Mouse (Mus musculus) neural tube, embryonic 14.5 days (tissue): ENCODE results near the gene Actr6. TPM values are rescaled to one million over a fixed set of nuclear protein-coding genes. Genes with fewer than 3 reads are reported as not detected.

Experiments used
- ATAC-seq: fragments of 200-750 bp; cut with Nextera tagmentation; 2 replicates; pipeline ENCODE4 v1.8.0; 2017; ENCODE audit warnings: low read depth, mild to moderate bottlenecking, moderate TSS enrichment, moderate library complexity
- H3K27ac ChIP-seq: fragments of 300-500 bp; sonication (generic); 2 replicates; pipeline ENCODE4 v1.5.1; 2014; ENCODE audit warnings: low read depth, mild to moderate bottlenecking, control low read depth, low read length, moderate library complexity, mixed read lengths
- H3K27me3 ChIP-seq: fragments of 300-500 bp; sonication (generic); 2 replicates; pipeline ENCODE4 v1.6.1; 2014; ENCODE audit warnings: low read length; ENCODE audit not compliant: control insufficient read depth, insufficient read depth
- H3K36me3 ChIP-seq: fragments of 300-500 bp; sonication (generic); 2 replicates; pipeline ENCODE4 v1.6.1; 2014; ENCODE audit warnings: low read length, mixed read lengths; ENCODE audit not compliant: control insufficient read depth, insufficient read depth
- H3K4me1 ChIP-seq: fragments of 300-500 bp; sonication (generic); 2 replicates; pipeline ENCODE4 v1.6.1; 2014; ENCODE audit warnings: low read length; ENCODE audit not compliant: control insufficient read depth, insufficient read depth
- H3K4me2 ChIP-seq: fragments of 300-500 bp; sonication (generic); 2 replicates; pipeline ENCODE4 v1.6.1; 2014; ENCODE audit warnings: mild to moderate bottlenecking, low read depth, low read length, control low read depth
- H3K4me3 ChIP-seq: fragments of 300-500 bp; sonication (generic); 2 replicates; pipeline ENCODE4 v1.5.1; 2014; ENCODE audit warnings: low read depth, low read length, control low read depth, mixed read lengths
- H3K9ac ChIP-seq: fragments of 300-500 bp; sonication (generic); replicated peaks from 2 replicates; pipeline ENCODE4 v1.6.1; 2014; ENCODE audit warnings: low read depth, mild to moderate bottlenecking, control low read depth, low read length, mixed read lengths
- H3K9me3 ChIP-seq: fragments of 300-500 bp; sonication (generic); 2 replicates; pipeline ENCODE4 v1.6.1; 2016; ENCODE audit warnings: low read length; ENCODE audit not compliant: control insufficient read depth
- WGBS: fragments of 180-500 bp; shearing (Covaris S2); extraction: QIAGEN DNeasy Blood & Tissue Kit; methylation state at CpG from one replicate; pipeline ENCODE4 v1.1.7; 2014; 5-methylcytosine and 5-hydroxymethylcytosine counted together
- polyA plus RNA-seq: library from polyadenylated mRNA; unstranded; fragments of >200 nt; fragmentation: Nextera tagmentation; extraction: Ambion mirVana; gene quantifications from 2 replicates; pipeline ENCODE4 v1.2.1, GENCODE M21; 2014

Actr6 gene
- 62.3 and 74.7 TPM in 2 replicates for polyA plus RNA-seq

DNA sequence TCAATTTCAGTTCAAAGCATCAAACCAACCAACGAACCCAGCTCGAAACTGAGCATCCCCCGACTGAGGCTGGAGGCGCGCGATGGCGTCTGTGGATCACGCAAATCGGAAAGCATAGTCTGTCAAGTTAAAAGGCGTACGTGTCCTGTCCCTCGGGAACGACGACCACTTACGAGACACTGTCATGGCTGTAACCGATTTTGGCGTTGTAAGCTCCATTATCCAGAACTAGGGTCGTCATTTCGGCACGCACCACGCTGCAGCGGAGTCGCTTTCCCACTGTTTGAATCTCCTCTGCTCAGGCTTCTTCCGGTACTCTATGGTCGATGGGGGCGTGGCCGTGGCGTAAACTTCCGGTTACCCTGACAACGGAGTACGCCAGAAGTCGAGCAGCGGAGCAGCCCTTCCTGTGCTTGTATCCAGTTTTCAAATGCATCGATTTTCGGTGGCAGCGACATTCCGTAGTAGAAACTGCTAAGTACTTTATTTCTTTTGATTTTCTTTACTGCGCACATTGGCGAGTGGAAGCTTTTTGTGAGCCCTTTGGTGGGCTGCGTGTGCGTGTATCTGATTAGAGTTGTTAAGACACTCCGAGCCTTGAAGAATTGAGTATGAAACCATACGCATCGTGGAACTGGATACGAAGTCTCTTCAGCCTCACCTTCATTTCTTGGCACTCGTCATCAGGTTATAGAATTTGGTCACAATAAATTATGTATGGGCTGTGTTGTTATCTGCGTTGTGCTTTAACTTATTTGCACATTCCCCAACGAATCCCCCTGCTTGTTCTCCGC is at the start of gene Actr6:
Gene Actr6 (minus strand): TSS at position 295 of the 794 bp plus-strand sequence.
- no peaks in the 10 kb centered on the region for H3K9me3 ChIP-seq
- H3K36me3 ChIP-seq: 0 out of 2 replicates have a peak, but pooled peaks cover 5% of the 10 kb centered on the region
- no peaks in the 10 kb centered on the region for H3K27me3 ChIP-seq
- 1% methylated on average over 49 of the region's 49 CpGs for WGBS
- peak within 1 kb of the TSS; percentile 52 for H3K9ac ChIP-seq
- H3K27ac ChIP-seq: peak within 1 kb of the TSS; percentile 73
- peak within 1 kb of the TSS; percentile 63 for H3K4me3 ChIP-seq
- H3K4me2 ChIP-seq: peak within 1 kb of the TSS; percentile 78
- ATAC-seq: peak; percentile 100
- peaks cover 8% of the 10 kb centered on the region; the same call in 1 of the 2 replicates for H3K4me1 ChIP-seq

DNA sequence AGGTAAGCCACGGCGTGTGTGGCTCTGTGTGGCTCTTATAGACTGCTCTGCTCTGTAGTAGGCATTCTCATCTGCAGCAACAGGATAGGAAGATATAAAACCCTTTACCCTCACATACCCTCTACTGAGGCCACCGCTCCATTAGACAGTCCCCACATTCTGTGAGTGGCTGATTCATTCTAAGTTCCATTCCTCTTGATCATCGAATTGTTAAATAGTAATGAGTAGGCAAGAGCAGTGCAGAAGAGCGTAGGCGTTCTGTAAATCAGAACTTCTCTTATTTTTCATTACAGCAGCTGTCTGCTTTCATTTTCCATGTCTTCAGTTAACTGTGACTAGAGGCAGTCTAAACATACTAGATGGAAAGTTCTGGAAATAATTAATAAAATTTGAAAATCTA is 43.9 kb upstream of the Actr6 start:
- no peak for ATAC-seq
- no peak overlapping the region for H3K27ac ChIP-seq
- H3K4me1 ChIP-seq: no peaks in the 10 kb centered on the region
- H3K27me3 ChIP-seq: no peaks in the 10 kb centered on the region
- no peaks in the 10 kb centered on the region for H3K9me3 ChIP-seq
- H3K9ac ChIP-seq: no peak overlapping the region
- H3K36me3 ChIP-seq: no peaks in the 10 kb centered on the region; the same call in 1 of the 2 replicates
- H3K4me2 ChIP-seq: no peak overlapping the region
- 92% methylated on average over 6 of the region's 6 CpGs for WGBS
- no peak overlapping the region for H3K4me3 ChIP-seq

DNA sequence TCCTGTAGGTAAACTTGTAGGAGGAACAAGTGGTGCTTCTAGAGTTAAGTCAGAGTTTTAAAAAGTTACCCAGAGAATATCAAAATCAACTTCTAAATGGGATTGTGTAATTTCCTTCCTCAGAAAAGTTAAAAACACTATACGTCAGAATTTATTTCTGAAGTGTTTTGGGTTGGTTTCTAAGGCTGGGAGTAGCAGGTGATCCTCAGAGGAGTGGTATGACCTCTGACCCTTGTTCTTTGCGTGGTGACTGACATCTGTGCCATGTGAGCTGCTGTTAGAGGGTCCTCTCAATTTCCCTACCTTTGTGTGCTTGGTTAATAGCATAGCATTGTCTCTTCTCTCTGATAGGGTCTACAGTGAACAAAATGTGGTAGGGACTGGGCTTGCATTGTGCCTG is 39.8 kb upstream of the Actr6 start:
- no peak overlapping the region for H3K9ac ChIP-seq
- H3K4me3 ChIP-seq: no peak overlapping the region
- H3K27me3 ChIP-seq: no peaks in the 10 kb centered on the region
- no peaks in the 10 kb centered on the region; the same call in 1 of the 2 replicates for H3K36me3 ChIP-seq
- H3K4me2 ChIP-seq: no peak overlapping the region
- no peaks in the 10 kb centered on the region for H3K4me1 ChIP-seq
- 58% methylated on average over 2 of the region's 2 CpGs for WGBS
- no peak for ATAC-seq
- no peak overlapping the region for H3K27ac ChIP-seq
- no peaks in the 10 kb centered on the region for H3K9me3 ChIP-seq

DNA sequence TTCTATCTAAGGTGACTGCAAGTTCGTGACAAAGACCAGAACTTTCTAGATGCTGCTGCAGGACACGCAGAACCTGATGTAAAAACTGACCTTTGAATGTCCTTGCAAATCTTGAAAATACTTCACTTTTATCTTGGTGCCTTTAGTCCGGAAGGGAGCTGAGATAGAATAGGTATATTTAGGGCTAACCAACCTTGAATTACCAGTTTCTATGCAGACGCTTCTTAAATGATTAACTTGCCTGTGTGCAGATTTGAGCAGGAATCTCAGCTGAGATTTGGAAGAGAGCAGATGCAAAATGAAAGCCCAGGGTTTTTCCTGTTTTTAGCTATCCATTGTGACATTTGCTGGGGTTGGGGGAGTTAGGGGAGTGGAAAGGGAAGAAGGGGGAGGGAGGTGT is 37.0 kb upstream of the Actr6 start:
- Histone ChIP-seq H3K4me3 (no peak overlapping the region), H3K36me3 (no peaks in the 10 kb centered on the region), H3K4me1 (no peaks in the 10 kb centered on the region), H3K27ac (no peak overlapping the region), H3K27me3 (no peaks in the 10 kb centered on the region), H3K4me2 (no peak overlapping the region), H3K9ac (no peak overlapping the region), H3K9me3 (no peaks in the 10 kb centered on the region)
- ATAC-seq: no peak
- 90% methylated on average over 4 of the region's 4 CpGs for WGBS

DNA sequence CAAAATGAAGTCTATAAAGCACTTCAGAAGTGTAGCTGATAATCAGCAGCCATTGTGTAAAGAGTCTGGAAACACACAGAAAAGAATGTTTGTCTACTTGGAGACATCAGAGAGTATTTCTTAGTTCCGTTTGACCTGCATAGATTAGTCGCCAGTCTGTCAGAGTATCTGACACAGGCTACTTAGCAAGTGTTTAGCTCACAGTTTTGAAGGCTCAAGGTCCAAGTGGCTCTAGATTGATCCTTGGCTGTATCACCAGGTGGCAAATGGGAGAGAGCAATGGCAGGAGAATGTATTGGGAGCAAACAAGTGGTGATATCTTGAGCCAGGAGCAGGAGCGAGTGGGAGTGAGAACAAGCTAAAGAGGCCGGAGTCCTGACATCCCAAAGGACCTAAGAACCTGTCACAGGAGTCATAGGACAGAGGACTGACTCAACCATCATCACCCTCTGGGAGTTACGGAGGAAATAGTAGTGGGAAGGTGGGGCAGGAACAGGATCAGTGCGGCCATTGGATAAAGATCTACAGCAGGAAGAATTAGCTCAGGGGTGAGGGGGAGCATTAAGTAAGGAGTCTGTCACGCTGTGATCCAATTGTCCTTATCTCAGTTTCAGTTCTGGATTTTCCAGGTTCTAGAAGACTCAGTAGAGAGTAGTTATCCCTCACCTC is 36.4 kb upstream of the Actr6 start:
- no peak for ATAC-seq
- no peaks in the 10 kb centered on the region for H3K36me3 ChIP-seq
- no peak overlapping the region for H3K27ac ChIP-seq
- no peak overlapping the region for H3K4me3 ChIP-seq
- H3K4me1 ChIP-seq: no peaks in the 10 kb centered on the region
- H3K27me3 ChIP-seq: no peaks in the 10 kb centered on the region
- no peak overlapping the region for H3K4me2 ChIP-seq
- no peak overlapping the region for H3K9ac ChIP-seq
- 89% methylated on average over 7 of the region's 7 CpGs for WGBS
- H3K9me3 ChIP-seq: no peaks in the 10 kb centered on the region

DNA sequence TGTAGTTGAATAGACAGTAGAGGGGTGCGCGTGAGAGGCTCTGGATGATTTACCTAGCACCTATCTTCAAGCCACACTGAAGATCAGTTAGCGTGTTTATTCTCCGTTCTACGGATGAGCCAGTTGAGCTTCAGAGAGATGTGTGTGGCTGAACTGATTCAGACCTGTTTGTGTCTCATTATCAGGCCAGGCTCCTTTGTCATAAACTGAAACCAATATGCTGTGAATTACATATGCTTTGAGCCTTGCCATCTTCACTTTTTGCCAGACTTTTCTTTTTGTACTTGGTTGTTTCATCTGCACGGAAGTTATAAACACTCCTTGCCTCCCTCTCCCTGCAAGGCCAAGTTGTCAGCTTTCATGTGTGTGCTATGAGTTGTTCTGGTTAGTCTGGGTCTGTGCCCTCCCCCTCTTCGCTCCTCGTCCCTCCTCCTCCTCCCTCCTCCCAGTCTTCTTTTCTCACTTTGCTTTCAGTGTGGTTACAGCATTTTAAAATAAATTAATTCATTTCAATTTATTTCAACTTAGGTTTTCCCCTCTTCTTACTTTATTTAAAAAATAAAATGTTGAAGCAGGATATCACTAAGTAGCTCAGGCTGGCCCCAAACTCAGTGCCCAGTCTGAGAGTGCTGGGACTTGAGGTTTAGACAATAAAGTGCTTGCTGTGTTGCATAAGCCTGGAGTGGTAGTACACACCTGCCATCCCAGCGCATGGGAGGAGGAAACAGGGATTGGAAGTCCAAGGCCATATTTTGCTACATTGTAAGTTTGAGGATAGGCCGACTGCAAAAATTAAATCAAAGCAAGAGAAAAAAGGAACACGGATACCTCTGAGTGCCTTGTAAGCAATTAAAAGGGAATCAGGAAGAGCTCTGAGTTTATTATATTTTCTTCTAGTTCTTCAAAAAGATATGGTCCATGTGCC is 34.0 kb upstream of the Actr6 start:
- Histone ChIP-seq H3K4me3 (no peak overlapping the region), H3K36me3 (no peaks in the 10 kb centered on the region), H3K9me3 (no peaks in the 10 kb centered on the region), H3K4me2 (no peak overlapping the region), H3K27me3 (no peaks in the 10 kb centered on the region), H3K4me1 (no peaks in the 10 kb centered on the region), H3K27ac (no peak overlapping the region), H3K9ac (no peak overlapping the region)
- no peak for ATAC-seq
- WGBS: 94% methylated on average over 11 of the region's 11 CpGs

DNA sequence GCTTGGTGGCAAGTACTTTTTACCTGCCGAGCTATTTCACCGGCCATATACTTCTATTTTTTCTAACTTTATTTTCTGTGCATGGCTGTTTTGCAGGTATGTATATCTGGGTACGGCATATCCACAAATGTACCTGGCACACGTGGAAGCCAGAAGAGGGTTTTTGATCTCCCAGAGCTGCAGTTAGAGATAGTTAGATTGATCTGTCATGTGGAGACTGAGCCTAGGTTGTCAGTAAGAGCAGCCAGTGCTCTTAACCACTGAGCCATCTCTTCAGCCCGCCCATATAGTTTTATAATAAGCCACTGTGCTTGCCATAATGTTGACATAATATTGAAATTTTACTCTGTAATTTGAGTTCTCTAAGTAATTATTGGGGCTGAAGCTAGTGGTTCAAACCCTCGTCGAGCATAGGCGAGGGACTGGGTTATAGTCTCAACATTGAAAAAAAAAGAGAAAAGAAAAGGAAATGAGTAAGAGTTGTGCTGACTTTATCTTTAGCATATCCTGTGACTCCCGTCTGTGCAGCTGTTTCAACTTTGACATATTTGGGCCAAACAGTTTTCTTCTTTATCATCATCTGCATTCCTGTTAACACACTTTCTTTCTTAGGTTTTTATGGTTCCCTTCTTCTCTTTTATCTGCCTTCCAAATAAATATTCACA is 32.5 kb upstream of the Actr6 start:
- no peaks in the 10 kb centered on the region for H3K36me3 ChIP-seq
- no peaks in the 10 kb centered on the region for H3K9me3 ChIP-seq
- no peak overlapping the region for H3K4me3 ChIP-seq
- H3K4me1 ChIP-seq: no peaks in the 10 kb centered on the region
- no peak overlapping the region for H3K27ac ChIP-seq
- 88% methylated on average over 9 of the region's 9 CpGs for WGBS
- H3K4me2 ChIP-seq: no peak overlapping the region
- ATAC-seq: no peak
- no peak overlapping the region for H3K9ac ChIP-seq
- H3K27me3 ChIP-seq: no peaks in the 10 kb centered on the region

DNA sequence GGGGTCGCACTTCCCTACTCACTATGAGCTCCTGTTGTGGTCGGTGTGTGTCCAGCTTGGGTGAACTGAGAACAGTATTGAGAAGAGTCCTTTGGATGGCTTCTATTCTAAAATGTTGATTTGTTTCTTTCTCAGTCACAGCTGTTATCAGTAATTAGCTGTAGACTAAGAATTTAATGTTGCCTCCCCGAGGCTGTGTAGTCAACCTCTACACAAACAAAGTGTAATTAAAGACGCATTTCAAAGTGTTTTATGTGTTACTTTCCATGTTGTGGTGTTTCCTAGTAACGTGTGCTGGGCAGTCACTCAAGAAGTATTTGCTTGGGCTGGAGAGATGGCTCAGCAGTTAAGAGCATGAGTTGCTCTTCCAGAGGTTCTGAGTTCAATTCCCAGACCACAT is 28.7 kb upstream of the Actr6 start:
- Histone ChIP-seq H3K4me3 (no peak overlapping the region), H3K9ac (no peak overlapping the region), H3K27ac (no peak overlapping the region), H3K27me3 (no peaks in the 10 kb centered on the region), H3K36me3 (no peaks in the 10 kb centered on the region), H3K4me2 (no peak overlapping the region), H3K9me3 (no peaks in the 10 kb centered on the region), H3K4me1 (no peaks in the 10 kb centered on the region)
- peak; percentile 61; the same call in 1 of the 2 replicates for ATAC-seq
- WGBS: 66% methylated on average over 5 of the region's 5 CpGs
